Mouse (Mus musculus) small intestine, adult 2 months (tissue): Measurements from ENCODE around the gene Agap1.

ENCODE experiments used
- CTCF ChIP-seq: fragments of 200-500 bp; IDR thresholded peaks from 2 replicates; pipeline ENCODE4 v1.5.1; 2012; ENCODE audit warnings: low read depth, mild to moderate bottlenecking, control low read depth, inconsistent platforms, low read length, moderate library complexity, mixed read lengths; ENCODE audit not compliant: insufficient replicate concordance, insufficient read length; ENCODE audit errors: extremely low read depth
- POLR2A ChIP-seq: fragments of 200-500 bp; IDR thresholded peaks from 2 replicates; pipeline ENCODE4 v1.6.1; 2012; ENCODE audit warnings: low read depth, mild to moderate bottlenecking, control low read depth, inconsistent platforms, low read length, moderate library complexity

DNA sequence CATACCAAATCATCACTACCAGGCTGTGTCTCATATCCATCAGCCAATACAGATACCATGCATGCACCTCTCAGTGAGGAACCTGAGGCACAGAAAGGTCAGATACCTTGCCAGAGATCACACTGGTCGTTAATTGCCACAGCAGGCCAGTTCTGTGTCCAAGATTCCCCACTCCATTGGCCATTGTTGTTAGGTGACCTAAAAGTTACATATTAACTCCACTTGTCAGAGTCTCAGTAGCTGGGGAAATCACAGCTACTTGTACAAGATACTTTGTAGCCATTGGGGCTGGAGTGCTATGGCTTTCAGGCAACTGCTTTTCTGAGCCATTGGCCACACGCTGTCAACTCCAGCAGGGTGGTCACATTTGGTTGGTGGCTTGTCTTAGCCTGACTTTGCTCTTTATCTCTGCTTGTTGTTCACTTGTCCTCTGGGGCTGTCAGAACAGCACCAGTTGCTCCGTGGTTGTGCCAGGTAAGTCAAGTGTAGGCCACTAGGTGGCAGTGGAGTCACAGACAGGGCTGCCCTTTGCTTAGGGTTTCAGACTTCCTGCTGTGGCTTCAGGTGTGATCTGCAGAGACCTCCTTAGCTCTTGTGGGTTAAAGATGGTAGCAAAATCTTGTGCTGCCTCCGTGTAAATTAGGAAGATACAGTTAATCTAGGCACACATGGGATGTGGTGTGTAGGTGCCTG lies 191.9 kb downstream of the Agap1 start:
- no peak for TF ChIP-seq POLR2A
- TF ChIP-seq CTCF: peak; percentile 91; the same call in 1 of the 2 replicates
